Mouse (Mus musculus) effector memory CD4-positive, alpha-beta T cell, adult 7 months (primary cell): ENCODE data around the gene Ankrd35. TPM values are rescaled to one million over a fixed set of nuclear protein-coding genes. Genes with fewer than 3 reads are reported as not detected.

Experiments
- polyA plus RNA-seq: library from polyadenylated mRNA; unstranded; fragments of 100-300 nt; shearing (Covaris generic); gene quantifications from one replicate; pipeline ENCODE4 v1.2.1, GENCODE M21; 2017

Ankrd35 gene
- 4.7 TPM for polyA plus RNA-seq

GRCm38 (mm10) chr3:96669727-96670468 is at the start of gene Ankrd35:
Gene Ankrd35, plus strand, starts transcription at chr3:96670131.

GRCm38 (mm10) chr3:96629729-96630600 is 40.0 kb upstream of the Ankrd35 start, which contains the start of gene Rbm8a:
Gene Rbm8a, plus strand, starts transcription at chr3:96629933.

GRCm38 (mm10) chr3:96634928-96635879 is 34.7 kb upstream of the Ankrd35 start, which contains the start of the genes Pex11b and Gm42957:
Gene Pex11b, plus strand, starts transcription at chr3:96635376.
Gene Gm42957, plus strand, starts transcription at chr3:96635474.

GRCm38 (mm10) chr3:96645018-96645649 is 24.8 kb upstream of the Ankrd35 start, which contains the start of gene Itga10:
Gene Itga10, plus strand, starts transcription at chr3:96645584.

GRCm38 (mm10) chr3:96696198-96696765 is 26.4 kb downstream of the Ankrd35 start, which contains the start of gene Pias3:
Gene Pias3, plus strand, starts transcription at chr3:96696384.

GRCm38 (mm10) chr3:96707903-96708683 is 38.2 kb downstream of the Ankrd35 start, which contains the start of gene Nudt17:
Gene Nudt17, minus strand, starts transcription at chr3:96708562.

GRCm38 (mm10) chr3:96727343-96727827 is 57.5 kb downstream of the Ankrd35 start, which contains the start of the genes Polr3c and Rnf115:
Gene Polr3c, minus strand, starts transcription at chr3:96727628.
Gene Rnf115, plus strand, starts transcription at chr3:96727664.

Other genes with a start within 250 kb of the Ankrd35 start
- gene BC107364, start 217.8 kb upstream of the Ankrd35 start, polyA plus RNA-seq: not detected
- 0.44 TPM for gene Hfe2, start 145.0 kb upstream of the Ankrd35 start, polyA plus RNA-seq
- gene Txnip, start 112.2 kb upstream of the Ankrd35 start, polyA plus RNA-seq: 473 TPM
- gene Gm16253, start 93.1 kb upstream of the Ankrd35 start, polyA plus RNA-seq: not detected
- gene Polr3gl, start 76.0 kb upstream of the Ankrd35 start, polyA plus RNA-seq: 18.4 TPM
- gene Ankrd34a, start 73.5 kb upstream of the Ankrd35 start, polyA plus RNA-seq: not detected
- 0.45 TPM for gene Lix1l, start 69.0 kb upstream of the Ankrd35 start, polyA plus RNA-seq
- 189 TPM for gene Rbm8a, start 40.2 kb upstream of the Ankrd35 start, polyA plus RNA-seq
- 22.0 TPM for gene Pex11b, start 34.8 kb upstream of the Ankrd35 start, polyA plus RNA-seq
- not detected for gene Gm42957, start 34.7 kb upstream of the Ankrd35 start, polyA plus RNA-seq
- 0.29 TPM for gene Itga10, start 24.5 kb upstream of the Ankrd35 start, polyA plus RNA-seq
- 9.8 TPM for gene Pias3, start 26.3 kb downstream of the Ankrd35 start, polyA plus RNA-seq
- 2.4 TPM for gene Nudt17, start 38.4 kb downstream of the Ankrd35 start, polyA plus RNA-seq
- gene Polr3c, start 57.5 kb downstream of the Ankrd35 start, polyA plus RNA-seq: 50.8 TPM
- 103 TPM for gene Rnf115, start 57.5 kb downstream of the Ankrd35 start, polyA plus RNA-seq
- 0.88 TPM for gene Pdzk1, start 159.2 kb downstream of the Ankrd35 start, polyA plus RNA-seq
- gene Cd160, start 159.2 kb downstream of the Ankrd35 start, polyA plus RNA-seq: 6.7 TPM
- gene Gja5, start 234.6 kb downstream of the Ankrd35 start, polyA plus RNA-seq: not detected
- 23.1 TPM for gene Gpr89, start 235.2 kb downstream of the Ankrd35 start, polyA plus RNA-seq